Mouse (Mus musculus) mesoderm, embryonic 11.5 days (tissue): ENCODE results near the gene Actr2.
"Not testable (repeated sequence)": the region's sequence is repeated elsewhere in the genome, so short reads cannot be mapped to it uniquely, and the experiment has no call there.

Experiments
- DNase-seq: peaks from one replicate; pipeline ENCODE4 v3.0.0-alpha.2; 2012; ENCODE audit warnings: low read depth, low spot score

Actr2 gene

GRCm38 (mm10) chr11:20052814-20053536, 59.7 kb downstream of the Actr2 start:
- no peak for DNase-seq

GRCm38 (mm10) chr11:20045586-20045985, 67.1 kb downstream of the Actr2 start:
- DNase-seq = no peak

GRCm38 (mm10) chr11:20043256-20043655, 69.5 kb downstream of the Actr2 start:
- no peak for DNase-seq

GRCm38 (mm10) chr11:20042106-20042505, 70.6 kb downstream of the Actr2 start:
- no peak for DNase-seq

DNA sequence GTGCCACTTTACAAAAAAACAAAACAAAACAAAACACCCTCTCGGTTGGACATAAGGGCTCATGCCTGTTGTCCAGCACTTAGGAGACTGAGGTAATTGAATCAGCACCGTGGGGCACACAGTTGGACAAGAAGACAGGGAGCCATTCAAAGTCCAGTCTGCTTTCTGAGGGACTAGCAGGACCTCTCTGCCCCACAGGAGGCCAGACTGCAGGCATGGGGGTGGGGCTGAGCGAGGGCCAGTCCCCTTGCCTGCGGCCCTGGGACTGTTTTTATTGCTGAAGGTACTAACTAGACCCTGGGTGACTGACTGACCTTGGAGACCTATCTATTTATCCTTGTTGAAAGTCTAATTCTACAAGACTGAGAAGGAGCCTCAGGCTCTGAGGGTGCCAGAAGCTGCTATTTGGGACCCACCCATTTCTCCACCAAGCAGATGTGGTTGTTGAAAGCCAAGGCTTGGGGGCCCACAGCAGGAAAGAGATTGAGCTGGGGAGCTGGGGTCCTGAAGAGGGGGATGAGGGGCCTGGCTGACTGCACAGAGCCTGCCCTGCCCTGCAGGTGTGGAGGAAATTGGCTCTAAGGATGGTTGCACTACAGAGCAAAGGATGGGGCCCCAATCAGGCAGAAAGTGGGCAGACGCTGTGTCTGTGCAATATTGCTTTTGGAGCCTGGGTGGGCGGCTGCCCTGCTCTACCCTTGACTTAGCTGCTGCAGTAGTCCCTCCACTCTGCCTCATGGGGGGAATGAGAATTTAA, 71.4 kb downstream of the Actr2 start:
- no peak for DNase-seq

- no peak for DNase-seq
Observed at GRCm38 (mm10) chr11:20038723-20039122, 74.0 kb downstream of the Actr2 start.

GRCm38 (mm10) chr11:20037739-20038138, 75.0 kb downstream of the Actr2 start:
- DNase-seq = no peak

DNA sequence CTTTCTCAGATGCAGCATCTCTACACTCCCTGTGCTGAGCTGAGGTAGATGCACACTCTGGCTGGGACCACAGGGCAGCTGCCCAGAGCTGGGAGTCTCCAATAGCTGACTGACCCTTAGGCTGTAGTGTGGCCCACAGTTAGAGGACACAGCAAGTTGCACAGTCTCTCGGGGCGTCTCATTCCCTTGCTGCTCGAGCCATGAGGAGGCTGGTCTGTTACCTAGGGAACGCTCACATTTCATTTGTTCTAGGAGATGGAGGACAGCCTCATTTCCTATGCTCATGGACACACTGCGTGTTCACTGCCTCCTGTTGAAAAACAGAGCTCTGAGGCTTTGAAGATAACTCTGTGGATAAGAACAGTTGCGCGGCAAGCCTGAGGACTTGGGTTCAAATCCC, 76.7 kb downstream of the Actr2 start:
- no peak for DNase-seq

DNA sequence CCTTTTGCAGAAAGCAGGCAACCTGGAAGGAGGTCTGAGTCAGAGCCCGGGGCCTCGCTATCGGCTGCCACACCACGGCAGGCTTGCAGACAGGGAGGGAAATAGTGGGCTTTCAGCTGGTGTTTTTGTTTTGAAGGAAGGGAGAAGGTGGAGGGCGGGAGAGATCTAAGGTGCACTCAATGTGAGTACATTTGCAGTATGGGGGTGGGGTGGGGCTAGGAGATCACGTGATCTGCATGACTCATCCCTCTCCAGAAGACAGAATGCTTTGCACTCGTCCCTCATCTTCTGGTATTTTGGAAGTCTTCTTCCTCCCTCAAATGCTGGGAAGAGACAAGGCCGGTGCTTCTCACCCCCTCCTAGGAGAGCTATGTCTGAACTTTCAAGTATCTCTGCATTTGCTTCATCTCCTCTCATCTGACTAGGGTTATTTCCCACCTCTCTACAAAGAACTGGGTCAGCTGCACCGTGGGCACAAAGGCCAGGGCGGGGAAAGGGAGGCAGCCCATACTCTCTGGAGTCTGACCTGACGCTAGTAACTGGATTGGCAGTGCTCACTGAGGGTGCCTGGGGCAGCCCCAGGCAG, 77.3 kb downstream of the Actr2 start:
- DNase-seq = no peak

GRCm38 (mm10) chr11:20034337-20034947, 78.3 kb downstream of the Actr2 start:
- no peak for DNase-seq

DNA sequence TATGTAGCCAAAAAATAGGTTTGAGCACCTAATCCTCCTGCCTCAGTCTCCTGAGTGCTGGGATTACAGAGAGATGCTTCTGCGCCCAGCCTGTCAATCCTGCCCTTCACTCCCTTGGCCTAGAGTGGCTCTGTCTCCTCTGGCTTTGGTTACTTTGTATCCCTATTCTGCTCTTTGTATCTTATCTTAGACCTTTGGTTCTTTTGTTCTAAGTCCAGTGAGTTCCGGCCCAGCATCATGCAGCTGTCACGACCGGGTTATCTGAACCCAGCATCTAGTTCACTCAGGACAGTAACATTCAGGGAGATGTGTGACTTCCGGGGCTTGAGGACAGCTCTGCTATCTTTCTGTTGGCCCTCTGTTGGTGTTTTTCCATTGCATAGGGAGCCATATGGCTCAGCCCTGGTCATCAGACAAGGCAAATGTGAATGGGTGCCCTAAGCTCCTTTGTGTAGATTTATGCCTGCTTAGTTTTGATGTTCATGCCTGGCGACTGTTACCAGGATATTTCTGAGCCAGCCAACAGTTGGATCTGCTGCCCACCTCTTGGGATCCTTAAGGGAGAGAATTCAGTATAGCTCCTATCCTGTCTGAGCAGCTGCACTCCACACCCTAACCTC, 79.1 kb downstream of the Actr2 start:
- DNase-seq = no peak

DNA sequence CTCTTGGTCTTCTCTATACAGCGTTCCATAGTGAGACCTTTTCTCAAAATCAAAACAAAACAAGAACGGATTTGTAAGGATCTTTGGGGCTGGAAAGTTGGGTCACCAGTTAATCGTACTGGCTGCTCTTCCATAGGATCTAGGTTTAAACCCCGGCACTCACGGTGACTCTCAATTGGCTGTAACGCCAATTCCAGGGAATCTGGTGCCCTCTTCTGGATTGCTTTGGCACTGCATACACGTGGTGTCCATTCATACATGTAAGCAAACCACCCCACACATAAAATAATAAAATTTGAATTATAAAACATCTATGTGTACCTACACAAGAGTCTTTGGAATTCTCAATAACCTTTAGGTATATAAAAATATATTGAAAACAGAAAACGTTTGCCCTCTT, 81.2 kb downstream of the Actr2 start:
- DNase-seq = no peak

DNA sequence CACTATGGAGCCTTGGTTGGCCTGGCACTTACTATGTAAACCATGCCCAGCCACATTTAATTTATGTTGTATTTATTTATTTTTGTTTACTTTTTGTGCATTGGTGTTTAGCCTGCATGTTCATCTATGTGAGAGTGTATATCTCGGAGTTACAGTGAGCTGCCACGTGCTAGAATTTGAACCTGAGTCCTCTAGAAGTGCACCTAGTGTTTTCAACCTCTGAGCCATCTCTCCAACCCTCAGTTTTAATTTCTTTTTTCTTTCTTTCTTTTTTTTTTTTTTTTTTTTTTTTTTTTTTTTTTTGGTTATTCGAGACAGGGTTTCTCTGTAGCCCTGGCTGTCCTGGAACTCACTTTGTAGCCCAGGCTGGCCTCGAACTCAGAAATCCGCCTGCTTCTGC, 81.7 kb downstream of the Actr2 start:
- DNase-seq = not testable (repeated sequence)

- no peak for DNase-seq
Observed at GRCm38 (mm10) chr11:20029014-20029413, 83.7 kb downstream of the Actr2 start.

GRCm38 (mm10) chr11:20028396-20028795, 84.3 kb downstream of the Actr2 start:
- DNase-seq = no peak

- no peak for DNase-seq
Observed at GRCm38 (mm10) chr11:20027719-20028118, 85.0 kb downstream of the Actr2 start.

GRCm38 (mm10) chr11:20025899-20026298, 86.8 kb downstream of the Actr2 start:
- no peak for DNase-seq

DNA sequence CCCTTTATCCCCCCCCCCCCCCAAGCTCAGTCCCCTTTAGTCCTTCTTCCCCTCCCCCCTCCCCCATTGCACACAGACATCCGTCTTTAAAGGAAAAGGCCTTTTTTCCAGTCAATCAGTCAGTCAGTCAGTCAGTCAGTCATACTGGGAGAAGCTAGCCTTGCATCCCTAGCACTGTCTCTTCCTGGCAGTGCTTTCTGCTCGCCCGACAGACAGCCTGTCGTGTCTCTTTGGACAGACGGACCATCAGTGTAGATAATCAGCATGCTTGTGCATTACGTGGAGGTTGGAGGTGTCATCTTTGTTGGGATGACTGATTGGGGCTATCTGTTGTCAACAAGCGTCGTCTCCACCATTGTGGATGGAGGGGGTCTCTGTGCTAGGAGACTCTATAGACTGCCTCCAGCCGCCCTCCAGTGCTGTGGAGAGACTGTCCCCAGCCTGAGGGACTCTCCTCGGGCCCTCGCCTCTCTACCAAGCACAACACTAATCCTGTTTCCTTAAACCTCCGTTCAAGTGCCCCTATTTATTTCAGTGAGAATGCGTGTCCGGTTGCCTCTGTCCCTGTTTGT, 89.7 kb downstream of the Actr2 start:
- no peak for DNase-seq

DNA sequence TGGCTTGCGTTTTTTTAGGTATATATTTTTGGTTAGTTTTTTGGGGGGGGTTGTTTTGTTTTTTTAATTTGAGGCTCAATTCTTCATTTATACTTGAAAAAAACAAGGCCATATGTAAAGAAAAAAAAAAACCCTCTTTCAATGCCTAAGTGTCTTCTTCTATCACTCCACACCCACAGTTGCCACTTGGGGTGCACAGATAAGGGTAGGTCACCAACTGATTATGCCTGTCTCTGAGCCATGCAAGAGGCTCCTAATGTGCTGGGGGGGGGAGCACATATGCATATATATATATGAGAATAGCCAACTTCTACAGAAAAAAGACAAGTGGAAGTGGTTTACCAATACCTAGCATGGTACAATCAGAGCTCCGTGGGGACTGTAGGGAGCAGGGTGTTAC, 90.3 kb downstream of the Actr2 start:
- no peak for DNase-seq

DNA sequence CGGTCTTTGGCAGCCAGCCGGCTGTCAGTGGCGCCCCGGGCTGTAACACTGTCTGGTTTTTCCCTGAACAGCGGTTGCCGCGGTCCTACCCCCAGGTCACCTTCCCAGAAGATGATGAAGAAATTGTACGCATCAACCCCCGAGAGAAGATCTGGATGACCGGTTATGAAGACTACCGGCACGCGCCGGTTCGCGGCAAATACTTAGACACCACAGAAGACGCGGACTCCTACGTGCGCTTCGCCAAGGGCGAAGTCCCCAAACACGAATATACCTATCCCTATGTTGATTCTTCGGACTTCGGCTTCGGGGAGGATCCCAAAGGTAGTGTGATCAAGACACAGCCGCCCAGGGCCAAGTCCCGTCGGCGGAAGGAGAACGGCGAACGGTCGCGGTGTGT, 92.0 kb downstream of the Actr2 start:
- no peak for DNase-seq

GRCm38 (mm10) chr11:20018905-20019304, 93.8 kb downstream of the Actr2 start:
- no peak for DNase-seq

DNA sequence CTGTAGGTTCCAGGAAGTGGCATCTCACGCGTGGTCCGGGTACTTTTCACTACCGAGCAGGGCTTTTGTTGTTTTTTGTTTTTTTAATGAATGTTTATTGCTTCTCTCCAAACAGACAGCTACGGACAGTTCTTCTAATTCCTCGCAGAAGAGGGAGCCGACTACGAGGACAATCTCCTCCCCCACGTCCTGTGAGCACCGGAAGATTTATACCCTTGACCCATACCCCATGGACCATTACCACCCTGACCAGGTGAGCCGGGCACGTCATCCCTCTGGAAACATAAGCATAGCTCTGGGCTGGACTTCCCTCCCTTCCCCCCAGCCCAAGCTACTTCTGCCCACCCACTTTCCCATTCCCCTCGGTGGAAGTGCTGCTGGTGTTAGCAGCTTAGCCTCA, 94.8 kb downstream of the Actr2 start:
- DNase-seq = no peak
